Mouse (Mus musculus) testis, adult 2 months (tissue): Measurements from ENCODE around the gene Rad21l. TPM values are rescaled to one million over a fixed set of nuclear protein-coding genes. Genes with fewer than 3 reads are reported as not detected.
"Not testable (repeated sequence)": the region's sequence is repeated elsewhere in the genome, so short reads cannot be mapped to it uniquely, and the experiment has no call there.

ENCODE experiments used
- H3K27ac ChIP-seq: fragments of 200-500 bp; 2 replicates; pipeline ENCODE4 v1.5.1; 2012; ENCODE audit warnings: low read depth, low read length; ENCODE audit not compliant: control insufficient read depth, insufficient read depth
- H3K27me3 ChIP-seq: fragments of 200-500 bp; 2 replicates; pipeline ENCODE4 v1.6.1; 2012; ENCODE audit warnings: mild to moderate bottlenecking, low read length, moderate library complexity; ENCODE audit not compliant: control insufficient read depth, insufficient read depth
- H3K36me3 ChIP-seq: fragments of 200-500 bp; 2 replicates; pipeline ENCODE4 v1.6.1; 2012; ENCODE audit warnings: mild to moderate bottlenecking, low read length; ENCODE audit not compliant: control insufficient read depth, insufficient read depth
- H3K4me1 ChIP-seq: fragments of 200-500 bp; 2 replicates; pipeline ENCODE4 v1.6.1; 2012; ENCODE audit warnings: low read length; ENCODE audit not compliant: control insufficient read depth, insufficient read depth
- H3K4me3 ChIP-seq: fragments of 200-500 bp; 2 replicates; pipeline ENCODE4 v1.5.1; 2012; ENCODE audit warnings: low read depth, mild to moderate bottlenecking, low read length, moderate library complexity, mixed read lengths; ENCODE audit not compliant: control insufficient read depth
- CTCF ChIP-seq: fragments of 200-500 bp; IDR thresholded peaks from 2 replicates; pipeline ENCODE4 v1.5.1; 2012; ENCODE audit warnings: low read depth, mild to moderate bottlenecking, inconsistent platforms, low read length, moderate library complexity; ENCODE audit not compliant: control insufficient read depth, insufficient read depth, insufficient replicate concordance
- POLR2A ChIP-seq: fragments of 200-500 bp; IDR thresholded peaks from 2 replicates; pipeline ENCODE4 v1.6.1; 2012; ENCODE audit warnings: low read depth, mild to moderate bottlenecking, inconsistent platforms, low read length, moderate library complexity; ENCODE audit not compliant: control insufficient read depth
- polyA plus RNA-seq: library from polyadenylated mRNA; depleted of rRNA; stranded (reverse); fragments of >200 nt; gene quantifications from 2 replicates; pipeline ENCODE4 v1.2.3, GENCODE M21; 2012

Gene Rad21l
- polyA plus RNA-seq, 1 experiment: 0.62 TPM

DNA sequence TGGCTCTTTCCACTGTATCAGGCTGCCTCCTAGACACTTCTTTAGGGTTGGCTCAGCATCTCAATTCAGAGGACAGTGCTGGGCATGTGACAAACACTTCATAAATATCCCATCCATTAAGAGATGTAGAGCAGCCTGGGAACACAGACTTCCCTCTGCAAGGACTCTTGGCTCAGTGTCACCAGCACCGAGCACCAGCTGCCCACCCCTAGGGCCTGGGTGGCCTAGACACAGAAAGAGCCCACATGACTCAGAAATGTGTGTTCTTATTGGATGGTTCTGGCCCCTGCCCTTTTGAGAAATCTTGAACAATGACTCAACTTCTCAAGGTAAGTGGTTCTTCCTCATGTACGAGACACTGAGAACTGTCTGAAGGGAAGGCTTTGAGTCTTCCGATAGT is 40.3 kb downstream of the Rad21l start:
- Histone ChIP-seq H3K36me3 (no peaks in the 10 kb centered on the region), H3K4me3 (no peak overlapping the region)
- TF ChIP-seq CTCF (no peak), POLR2A (no peak)

DNA sequence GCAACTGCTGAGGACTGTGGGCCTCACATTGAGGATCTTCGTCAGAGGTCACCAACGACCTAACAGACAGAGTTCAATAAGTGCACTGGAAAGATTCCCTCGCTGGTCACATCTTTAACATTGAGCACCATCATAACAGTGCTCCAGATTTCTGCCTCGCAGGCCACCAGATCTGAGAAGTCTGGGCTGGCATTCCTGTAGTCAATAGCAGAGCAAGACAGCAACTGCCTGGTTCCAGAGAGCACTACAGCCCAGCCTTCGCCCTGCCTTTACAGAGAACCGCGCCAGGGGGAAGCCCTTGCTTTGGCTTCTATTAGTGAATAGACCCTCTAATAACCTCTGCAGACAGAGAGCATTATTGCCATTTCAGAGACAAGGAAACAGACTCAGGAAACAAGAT is 42.0 kb downstream of the Rad21l start:
- Histone ChIP-seq H3K4me1 (no peaks in the 10 kb centered on the region), H3K36me3 (no peaks in the 10 kb centered on the region), H3K4me3 (no peak overlapping the region), H3K27me3 (no peaks in the 10 kb centered on the region), H3K27ac (no peak overlapping the region)
- TF ChIP-seq POLR2A (no peak), CTCF (no peak)

More for the DNA sequence above, 40.3 kb downstream of the Rad21l start:
- Histone ChIP-seq H3K4me1 (peaks cover 2% of the 10 kb centered on the region), H3K27me3 (no peaks in the 10 kb centered on the region), H3K27ac (no peak overlapping the region)

DNA sequence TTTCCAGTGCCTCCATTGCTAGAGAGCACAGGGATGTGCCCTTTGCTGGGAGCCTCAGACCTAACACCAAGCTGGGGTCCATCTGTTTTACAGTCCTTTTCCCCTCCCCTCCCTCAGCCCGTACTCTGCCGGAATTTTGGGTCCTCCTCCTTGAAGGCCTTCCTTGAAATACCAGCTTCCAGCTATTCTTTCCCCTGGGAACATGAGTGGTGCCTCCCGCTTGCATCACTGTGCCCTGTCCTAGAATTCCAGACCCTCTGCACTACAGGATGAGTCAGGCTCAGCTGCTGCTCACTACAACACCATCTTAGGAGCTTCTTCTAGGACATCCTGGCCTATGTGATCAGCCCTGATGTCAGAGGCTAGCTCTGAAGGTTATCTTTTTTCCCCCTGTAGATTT is 44.6 kb downstream of the Rad21l start:
- Histone ChIP-seq H3K36me3 (no peaks in the 10 kb centered on the region), H3K27ac (no peak overlapping the region), H3K27me3 (no peaks in the 10 kb centered on the region), H3K4me1 (no peaks in the 10 kb centered on the region), H3K4me3 (no peak overlapping the region)
- TF ChIP-seq POLR2A: no peak
- no peak for TF ChIP-seq CTCF

DNA sequence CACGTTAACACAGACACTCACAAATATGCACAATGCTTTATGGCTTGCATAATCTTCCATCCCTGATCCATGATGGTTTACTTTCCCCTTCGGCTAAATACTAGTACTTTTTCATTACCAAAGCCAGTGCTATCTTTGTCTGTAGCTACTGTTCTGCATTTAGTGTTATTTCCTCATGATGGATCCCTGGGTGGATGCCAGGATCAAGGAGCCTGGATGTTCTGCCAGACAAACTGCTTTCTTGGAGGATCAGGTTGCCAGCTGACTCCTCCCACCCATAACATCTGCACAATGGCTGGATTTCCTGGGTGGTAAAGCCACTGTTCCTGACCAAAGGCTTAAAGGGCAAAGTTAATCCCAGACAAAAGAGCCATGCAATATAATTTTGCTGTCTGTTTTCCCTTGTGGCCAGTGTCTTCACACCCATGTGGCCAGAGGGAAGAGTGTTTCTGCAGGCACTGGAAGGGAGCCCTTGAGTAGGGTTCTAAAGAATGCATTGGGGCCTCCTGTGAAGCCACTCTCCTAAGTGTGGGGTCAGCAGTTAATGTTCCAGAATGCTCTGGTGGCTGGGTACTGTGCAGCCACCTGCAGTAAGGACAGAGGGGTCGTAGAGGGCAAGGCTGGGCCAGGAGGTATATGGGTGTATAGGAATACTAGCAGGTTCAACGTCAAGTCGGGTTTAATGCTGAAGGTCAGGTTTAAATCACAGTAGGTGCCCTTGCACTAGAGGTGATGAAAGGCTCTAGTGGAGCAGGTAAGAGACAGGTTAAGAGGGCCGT is 51.6 kb downstream of the Rad21l start:
- TF ChIP-seq CTCF (no peak), POLR2A (no peak)
- no peaks in the 10 kb centered on the region for H3K27me3 ChIP-seq
- no peaks in the 10 kb centered on the region for H3K4me1 ChIP-seq
- no peak overlapping the region for H3K4me3 ChIP-seq
- no peak overlapping the region for H3K27ac ChIP-seq
- H3K36me3 ChIP-seq: no peaks in the 10 kb centered on the region

DNA sequence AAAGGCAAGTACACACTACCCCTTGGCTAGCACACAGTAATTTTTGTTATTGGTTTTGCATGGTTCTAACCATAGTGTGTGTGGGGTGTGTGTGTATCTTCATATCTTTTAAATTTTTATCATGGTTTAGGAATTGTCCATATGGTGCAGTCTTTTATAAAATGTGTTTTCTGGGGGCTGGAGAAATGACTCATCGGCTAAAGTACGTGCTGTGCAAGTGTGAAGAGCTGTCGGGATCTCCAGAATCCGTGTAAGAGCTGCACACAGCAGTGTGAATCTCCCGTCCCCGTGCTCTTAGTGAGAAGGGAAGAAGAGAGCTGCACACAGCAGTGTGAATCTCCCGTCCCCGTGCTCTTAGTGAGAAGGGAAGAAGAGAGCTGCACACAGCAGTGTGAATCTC is 52.6 kb downstream of the Rad21l start:
- H3K27me3 ChIP-seq, H3K4me1 ChIP-seq, H3K4me3 ChIP-seq, H3K27ac ChIP-seq, H3K36me3 ChIP-seq: not testable (repeated sequence)

DNA sequence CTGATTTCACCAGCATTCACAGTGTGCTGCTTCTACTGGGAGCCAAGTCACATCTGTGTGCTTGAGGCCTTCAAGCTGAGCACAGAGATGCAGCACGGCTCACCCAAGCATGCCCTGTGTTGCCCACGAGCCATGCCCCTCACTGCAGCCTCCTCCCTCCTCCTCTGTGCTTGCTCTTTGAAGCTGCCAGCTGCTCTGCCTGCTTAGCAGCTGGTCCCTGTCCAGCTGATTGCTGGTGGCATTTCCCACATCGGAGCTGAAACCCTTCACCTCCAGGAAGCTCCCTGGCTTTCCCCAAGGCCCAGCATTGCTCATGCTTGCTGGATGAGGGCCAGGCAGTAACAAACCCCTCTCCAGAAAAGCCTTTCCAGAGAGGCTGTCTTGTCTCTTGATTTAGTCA is 58.4 kb downstream of the Rad21l start:
- Histone ChIP-seq H3K4me1 (no peaks in the 10 kb centered on the region; the same call in 1 of the 2 replicates), H3K27me3 (no peaks in the 10 kb centered on the region), H3K27ac (no peak overlapping the region), H3K4me3 (no peak overlapping the region), H3K36me3 (no peaks in the 10 kb centered on the region)
- TF ChIP-seq POLR2A: no peak

DNA sequence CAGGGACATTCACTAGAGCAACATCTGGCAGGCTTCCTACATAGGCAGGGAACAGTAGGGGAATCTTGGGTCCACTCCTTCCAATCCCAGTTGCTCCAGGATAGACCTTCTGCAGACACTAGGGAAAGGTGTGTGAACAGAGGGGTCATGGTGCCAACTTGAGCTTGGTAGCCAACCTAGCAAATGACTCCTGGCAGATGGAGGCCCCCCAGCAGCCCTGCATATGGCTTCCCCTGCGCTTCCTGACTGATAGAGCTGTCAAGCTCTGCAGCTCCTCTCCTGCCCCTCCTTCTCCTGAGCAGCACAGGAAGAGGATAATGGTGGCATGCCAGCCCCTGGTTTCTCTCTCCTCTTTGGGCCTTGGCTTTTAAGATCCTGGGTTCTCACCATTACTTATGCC is 59.9 kb downstream of the Rad21l start:
- TF ChIP-seq CTCF: no peak
- no peak for TF ChIP-seq POLR2A
- H3K27ac ChIP-seq: no peak overlapping the region
- no peak overlapping the region for H3K4me3 ChIP-seq
- H3K4me1 ChIP-seq: no peaks in the 10 kb centered on the region; the same call in 1 of the 2 replicates
- H3K36me3 ChIP-seq: no peaks in the 10 kb centered on the region
- no peaks in the 10 kb centered on the region for H3K27me3 ChIP-seq
